Mouse (Mus musculus): Measurements from ENCODE around the gene Bud23.

DNA sequence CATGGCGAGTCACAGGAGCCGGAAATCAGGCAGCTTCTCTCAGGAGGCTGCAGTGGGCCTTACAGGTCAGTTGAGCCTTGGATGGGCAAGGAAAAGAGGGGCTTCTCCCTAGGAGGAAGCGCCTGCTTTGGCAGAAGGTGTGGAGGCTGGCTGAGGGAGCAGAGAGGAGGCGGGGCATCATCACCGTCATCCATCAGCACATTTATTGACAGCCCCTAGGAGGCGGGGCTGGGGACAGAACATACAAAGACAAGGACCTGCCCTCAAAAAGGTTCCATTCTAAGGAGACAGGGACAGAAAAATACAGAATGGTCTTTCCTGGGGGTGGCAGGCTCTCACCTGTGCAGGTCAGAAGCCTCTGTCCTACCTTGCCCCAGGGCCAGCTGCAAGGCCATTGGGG lies 8.0 kb upstream of the Bud23 start:
- TF ChIP-seq POLR2A (IDR thresholded peaks at IDR 0.05; ENCODE audit: low read depth, low read length), result no peak
- TF ChIP-seq CTCF (IDR thresholded peaks at IDR 0.05; ENCODE audit: extremely low read depth, insufficient read depth, insufficient read length, insufficient replicate concordance), result no peak
